17 mouse cellular contexts compared by ENCODE assay signal in the genomic region with DNA sequence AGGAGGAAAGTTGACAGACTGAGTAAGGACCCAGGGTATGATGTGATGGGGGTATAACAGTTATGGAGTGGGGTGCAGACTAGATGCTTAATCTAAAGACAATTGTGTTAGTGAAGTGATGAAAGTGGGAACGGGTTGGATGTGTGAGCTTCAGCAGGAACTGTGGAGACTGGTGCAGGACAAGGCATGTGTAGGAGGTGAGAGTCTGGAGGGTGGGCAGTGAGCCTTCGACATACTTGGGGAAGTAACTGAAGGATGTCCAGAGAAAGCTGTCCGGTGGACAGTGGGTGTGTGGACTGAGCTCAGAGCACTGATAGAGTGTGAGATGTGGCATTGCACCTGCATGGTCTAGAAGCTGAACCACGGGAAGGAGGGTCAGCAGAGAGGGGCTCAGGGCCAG.
"Had no signal": no experiment of that assay in that cellular context is flagged by ENCODE, and none has a peak within 500 bp of the region (broad histone marks: within the 10 kb centered on the region; RNA-seq: fewer than 3 reads in every experiment).

No protein-coding gene starts in this region.

- H3K9ac ChIP-seq: liver, embryonic 15.5 days; liver, postnatal 0 days; lung, embryonic 14.5 days; midbrain, embryonic 12.5 days; neural tube, embryonic 13.5 days; neural tube, embryonic 15.5 days had no signal

- H3K4me3 ChIP-seq: liver, embryonic 15.5 days; midbrain, embryonic 10.5 days; midbrain, embryonic 12.5 days; myocyte; neural tube, embryonic 13.5 days; neural tube, embryonic 15.5 days had no signal

- ATAC-seq: liver, postnatal 0 days; midbrain, embryonic 16.5 days had no signal

- H3K4me1 ChIP-seq: liver, embryonic 15.5 days; midbrain, embryonic 12.5 days had no signal

- H3K36me3 ChIP-seq: liver, embryonic 15.5 days; midbrain, embryonic 10.5 days; midbrain, embryonic 12.5 days; neural tube, embryonic 13.5 days; neural tube, embryonic 15.5 days had no signal

- H3K4me2 ChIP-seq: liver, embryonic 15.5 days; lung, embryonic 14.5 days; midbrain, embryonic 12.5 days; neural tube, embryonic 13.5 days; neural tube, embryonic 15.5 days had no signal

- H3K27me3 ChIP-seq: liver, embryonic 15.5 days; midbrain, embryonic 12.5 days; neural tube, embryonic 13.5 days; neural tube, embryonic 15.5 days had no signal

- H3K27ac ChIP-seq: liver, embryonic 15.5 days; midbrain, embryonic 10.5 days; midbrain, embryonic 12.5 days; neural tube, embryonic 13.5 days; neural tube, embryonic 15.5 days had no signal

- DNase-seq: liver, postnatal 0 days; lung, embryonic 14.5 days; lung, postnatal 10 days; lung, postnatal 4 days; midbrain, embryonic 14.5 days; right cerebral cortex, postnatal 14 days; spleen, adult 18-20 months; thymus, adult 18-20 months; thymus, postnatal 14 days; thymus, postnatal 36 days had no signal

- H3K9me3 ChIP-seq: liver, embryonic 15.5 days; midbrain, embryonic 10.5 days; midbrain, embryonic 12.5 days; neural tube, embryonic 13.5 days; neural tube, embryonic 15.5 days had no signal
